Mouse (Mus musculus) granulocyte monocyte progenitor cell, adult 5-6 weeks (primary cell): Measurements from ENCODE around the gene Gm10553. TPM values are rescaled to one million over a fixed set of nuclear protein-coding genes. Genes with fewer than 3 reads are reported as not detected.
"Not testable (repeated sequence)": the region's sequence is repeated elsewhere in the genome, so short reads cannot be mapped to it uniquely, and the experiment has no call there.

Experiments used
- ATAC-seq: replicated peaks from 2 replicates; pipeline ENCODE4 v1.8.0; 2016; ENCODE audit warnings: mild to moderate bottlenecking, moderate TSS enrichment, inconsistent platforms; ENCODE audit not compliant: poor library complexity, severe bottlenecking
- total RNA-seq, 2 experiments: library from RNA; stranded (forward) in 1 of 2; stranded (reverse) in 1 of 2; fragments of 200-712, 200-1000 nt in 1 of 2; fragments of >200 nt in 1 of 2; fragmentation: Nextera tagmentation in 1 of 2; gene quantifications; 2 replicates each; pipeline ENCODE4 v1.2.3; 2014 to 2017

The Gm10553 gene
- total RNA-seq, 2 experiments from 2014 or later: not detected

- not testable (repeated sequence) for ATAC-seq
Measured at GRCm38 (mm10) chr1:85133671-85134070, 33.7 kb downstream of the Gm10553 start.

Other genes with a start within 250 kb of the Gm10553 start
- gene Slc16a14, start 165.0 kb upstream of the Gm10553 start, total RNA-seq (2014; fragmentation: Nextera tagmentation): not detected in 2 replicates
- not detected in 2 replicates for gene Slc16a14, start 165.0 kb upstream of the Gm10553 start, total RNA-seq (2017)
- 4.1 TPM in 1 of 2 replicates, not detected in the other for gene A530032D15Rik, start 9.7 kb downstream of the Gm10553 start, total RNA-seq (2014; fragmentation: Nextera tagmentation)
- 6.4 and 10.0 TPM in 2 replicates for gene A530032D15Rik, start 9.7 kb downstream of the Gm10553 start, total RNA-seq (2017)
- gene C130026I21Rik, start 170.4 kb downstream of the Gm10553 start, total RNA-seq (2014; fragmentation: Nextera tagmentation): 9.5 and 17.9 TPM in 2 replicates
- 12.4 and 13.8 TPM in 2 replicates for gene C130026I21Rik, start 170.4 kb downstream of the Gm10553 start, total RNA-seq (2017)